Mouse (Mus musculus): ENCODE measurements around the gene Rmi1.
"Not testable (repeated sequence)": the region's sequence is repeated elsewhere in the genome, so short reads cannot be mapped to it uniquely, and the experiment has no call there.

Rmi1 gene

GRCm38 (mm10) chr13:58402003-58402743 lies at the start of gene Rmi1:
TSS of gene Rmi1 (plus strand) at chr13:58402248.
- peak; percentile 94 for ATAC-seq (ENCODE audit: low TSS enrichment)

DNA sequence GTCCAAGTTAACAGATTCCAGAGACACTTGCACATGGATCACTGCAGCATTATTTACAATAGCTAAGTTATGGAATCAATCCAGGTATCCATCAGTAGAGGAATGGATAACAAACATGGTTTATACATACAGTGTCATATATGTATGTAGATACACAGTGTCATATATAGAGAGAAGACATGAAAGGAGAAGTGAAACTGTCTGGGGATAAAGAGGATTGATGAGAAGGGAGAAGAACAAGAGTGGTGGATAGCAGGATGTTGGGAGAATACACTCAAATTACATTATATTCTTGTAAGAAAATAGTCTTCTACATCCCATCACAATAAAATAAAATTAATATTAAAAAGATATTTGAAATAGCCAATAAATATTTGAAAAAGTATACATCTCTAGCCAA lies 49.1 kb upstream of the Rmi1 start:
- ATAC-seq (ENCODE audit: low TSS enrichment), result no peak

GRCm38 (mm10) chr13:58358629-58359303 lies 43.3 kb upstream of the Rmi1 start, which contains the start of gene Kif27:
TSS of gene Kif27 (minus strand) at chr13:58359122.
- peak; percentile 98 for ATAC-seq (ENCODE audit: low TSS enrichment)

DNA sequence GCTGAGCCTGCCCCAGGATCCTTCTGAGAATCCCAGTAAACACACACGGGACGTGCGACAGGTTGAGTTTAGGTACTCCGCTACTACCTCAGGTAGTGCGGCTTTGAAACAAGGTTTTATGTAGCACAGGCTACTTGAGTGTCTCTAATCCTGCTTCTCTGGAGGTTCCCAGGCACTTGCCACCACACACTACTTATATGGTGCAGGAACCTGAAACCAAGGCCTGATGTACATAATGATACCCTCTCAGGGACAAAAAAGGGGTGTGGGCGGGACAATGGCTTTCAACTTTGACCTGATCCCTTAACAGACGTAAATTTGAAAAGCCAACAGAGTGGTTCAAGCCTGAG lies 42.8 kb upstream of the Rmi1 start:
- ATAC-seq (ENCODE audit: low TSS enrichment), result peak; percentile 76; the same call in 1 of the 2 replicates

DNA sequence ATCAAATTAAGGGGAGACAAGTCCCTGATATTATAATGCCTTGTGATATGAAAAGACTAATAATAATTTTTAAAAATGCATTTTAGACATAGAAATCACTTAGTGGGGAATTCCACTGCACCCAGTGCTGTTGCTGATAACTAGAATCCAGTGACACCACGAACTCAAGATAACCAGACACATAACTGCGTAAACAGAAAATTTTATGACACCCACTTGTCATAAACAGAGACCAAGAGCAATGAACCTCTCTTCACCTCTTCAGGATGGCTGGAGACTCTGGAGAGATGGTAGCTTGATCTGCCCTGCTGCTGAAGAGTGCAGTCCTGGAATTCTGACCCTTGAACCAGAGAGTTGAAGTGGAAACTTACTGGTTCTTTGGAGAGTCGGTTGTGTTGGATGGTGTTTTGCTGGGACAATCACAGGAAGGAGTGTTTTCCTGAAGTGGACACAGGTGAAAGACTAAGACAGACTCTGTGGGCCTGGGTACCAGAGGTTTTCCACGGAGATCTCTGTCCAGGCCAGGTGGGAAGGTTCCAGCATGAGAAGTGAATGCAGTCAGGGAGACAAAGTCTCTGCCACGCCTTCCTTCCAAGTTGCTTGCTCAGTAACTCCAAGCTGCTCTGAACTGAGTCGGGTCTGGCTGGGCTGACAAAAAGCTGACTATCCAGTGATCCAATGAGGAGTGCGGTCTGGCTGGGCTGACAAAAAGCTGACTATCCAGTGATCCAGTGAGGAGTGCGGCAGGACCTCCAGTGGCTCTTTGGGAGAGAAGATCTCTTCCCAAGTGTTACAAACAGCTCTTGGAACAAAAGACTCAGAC lies 37.5 kb upstream of the Rmi1 start:
- no peak for ATAC-seq (ENCODE audit: low TSS enrichment)

DNA sequence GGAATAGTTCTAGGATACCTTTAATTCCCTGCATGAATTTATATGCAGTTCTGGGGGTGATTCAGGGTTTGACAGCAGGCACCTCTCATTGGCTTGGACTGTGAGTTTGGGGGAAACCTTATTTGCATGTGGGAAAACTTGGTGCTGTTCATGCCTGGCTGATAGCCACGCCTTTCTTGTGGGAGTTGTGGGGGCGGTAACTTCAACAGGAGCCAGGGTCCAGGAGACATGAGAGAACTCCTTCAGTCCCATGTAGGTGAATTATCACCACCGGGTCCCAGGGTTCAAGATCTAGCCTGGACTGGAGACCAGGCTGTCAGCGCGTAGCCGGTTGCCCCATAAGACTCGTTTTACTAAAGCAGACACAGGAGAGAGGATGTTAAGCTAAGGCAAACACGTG lies 36.9 kb upstream of the Rmi1 start:
- ATAC-seq (ENCODE audit: low TSS enrichment), result not testable (repeated sequence)

DNA sequence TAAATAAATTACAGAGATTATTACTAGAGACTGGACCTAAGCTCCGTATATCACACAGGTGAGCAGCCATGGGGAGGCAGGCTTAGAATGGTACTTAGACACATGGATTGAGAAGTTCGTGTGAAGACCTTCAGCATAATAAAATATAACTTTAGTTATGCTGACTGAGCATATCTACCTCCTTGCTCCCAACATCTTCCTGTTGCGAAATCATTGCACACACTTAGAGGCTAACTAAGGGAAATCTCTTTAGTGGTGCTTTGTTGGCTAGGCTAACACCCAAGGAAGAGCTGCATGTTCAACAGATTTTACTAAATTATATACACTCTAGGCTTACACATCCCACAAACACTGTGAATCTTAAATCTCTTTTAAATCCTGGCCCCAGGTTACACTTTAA lies 35.7 kb upstream of the Rmi1 start:
- ATAC-seq (ENCODE audit: low TSS enrichment), result no peak

GRCm38 (mm10) chr13:58367641-58368040 lies 34.4 kb upstream of the Rmi1 start:
- ATAC-seq (ENCODE audit: low TSS enrichment), result no peak

- no peak for ATAC-seq (ENCODE audit: low TSS enrichment)
Measured at GRCm38 (mm10) chr13:58368835-58369234, 33.2 kb upstream of the Rmi1 start.

DNA sequence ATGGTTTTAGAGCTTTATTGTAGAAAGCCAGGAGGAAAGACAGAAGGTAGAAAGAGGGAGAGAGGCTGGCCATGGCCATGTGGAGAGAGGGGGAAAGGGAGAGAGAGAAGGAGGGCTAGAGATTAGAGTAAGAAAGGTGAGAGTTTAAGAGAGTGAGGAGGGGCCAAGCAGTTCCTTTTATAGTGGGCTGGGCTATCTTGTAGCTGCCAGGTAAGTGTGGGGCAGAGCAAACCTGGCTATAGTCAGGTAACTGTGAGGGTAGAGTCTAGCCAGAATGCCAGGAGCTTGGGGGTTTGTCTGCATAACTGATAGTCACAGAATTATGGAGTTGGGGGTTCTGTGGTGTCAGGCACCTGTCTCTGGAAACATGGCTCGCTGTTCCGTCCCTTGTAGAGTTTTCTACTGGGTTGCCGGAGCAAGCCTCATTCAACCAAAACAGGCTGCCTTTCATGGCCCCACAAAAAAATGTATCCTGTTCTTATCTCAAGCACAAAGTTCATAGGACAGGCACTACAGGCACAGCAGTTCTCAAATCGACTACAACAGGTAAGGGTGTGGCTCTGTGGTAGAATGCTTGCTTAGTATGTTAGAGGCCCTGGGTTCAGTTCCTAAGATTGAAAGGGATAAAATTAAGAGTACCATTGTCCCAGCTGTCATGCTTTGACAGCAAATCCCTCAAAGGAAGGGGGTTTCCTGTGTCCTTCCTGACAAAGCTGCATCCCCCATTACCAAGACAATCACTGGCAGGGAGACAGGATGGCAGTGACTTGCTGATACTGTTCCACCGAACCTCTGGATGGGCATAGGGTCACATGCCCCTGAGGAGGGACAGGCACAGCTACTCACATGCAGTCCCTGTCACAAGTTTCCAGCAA lies 29.5 kb upstream of the Rmi1 start:
- no peak for ATAC-seq (ENCODE audit: low TSS enrichment)

- ATAC-seq (ENCODE audit: low TSS enrichment), result no peak
Measured at GRCm38 (mm10) chr13:58373153-58373470, 28.9 kb upstream of the Rmi1 start.

DNA sequence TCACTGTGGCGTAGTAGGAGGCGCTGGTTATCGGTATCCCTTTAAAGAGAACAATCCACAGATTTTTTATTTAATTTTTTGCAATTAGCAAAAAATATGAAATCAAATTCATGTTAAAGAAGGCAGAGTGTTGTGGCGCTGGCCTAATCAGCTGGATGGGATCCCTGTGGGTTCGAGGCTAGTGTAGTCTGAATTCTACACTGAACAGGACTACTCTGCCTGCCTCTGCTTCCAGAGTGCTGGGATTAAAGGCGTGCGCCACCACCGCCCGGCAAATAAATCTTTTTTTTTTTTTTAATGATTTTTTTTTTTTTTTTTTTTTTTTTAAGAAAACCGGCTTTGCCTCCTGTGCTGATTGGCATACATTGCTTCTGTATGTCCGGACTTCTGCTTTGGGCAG lies 17.7 kb upstream of the Rmi1 start:
- no peak for ATAC-seq (ENCODE audit: low TSS enrichment)

- ATAC-seq (ENCODE audit: low TSS enrichment), result peak; percentile 74
Measured at GRCm38 (mm10) chr13:58384779-58385546, 17.1 kb upstream of the Rmi1 start, which contains the start of gene 2210016F16Rik. TSS of gene 2210016F16Rik (minus strand) at chr13:58385225.

- no peak for ATAC-seq (ENCODE audit: low TSS enrichment)
Measured at GRCm38 (mm10) chr13:58385547-58385920, 16.5 kb upstream of the Rmi1 start.

GRCm38 (mm10) chr13:58387948-58388347 lies 14.1 kb upstream of the Rmi1 start:
- peak; percentile 83 for ATAC-seq (ENCODE audit: low TSS enrichment)

- no peak for ATAC-seq (ENCODE audit: low TSS enrichment)
Measured at GRCm38 (mm10) chr13:58388379-58388778, 13.7 kb upstream of the Rmi1 start.

DNA sequence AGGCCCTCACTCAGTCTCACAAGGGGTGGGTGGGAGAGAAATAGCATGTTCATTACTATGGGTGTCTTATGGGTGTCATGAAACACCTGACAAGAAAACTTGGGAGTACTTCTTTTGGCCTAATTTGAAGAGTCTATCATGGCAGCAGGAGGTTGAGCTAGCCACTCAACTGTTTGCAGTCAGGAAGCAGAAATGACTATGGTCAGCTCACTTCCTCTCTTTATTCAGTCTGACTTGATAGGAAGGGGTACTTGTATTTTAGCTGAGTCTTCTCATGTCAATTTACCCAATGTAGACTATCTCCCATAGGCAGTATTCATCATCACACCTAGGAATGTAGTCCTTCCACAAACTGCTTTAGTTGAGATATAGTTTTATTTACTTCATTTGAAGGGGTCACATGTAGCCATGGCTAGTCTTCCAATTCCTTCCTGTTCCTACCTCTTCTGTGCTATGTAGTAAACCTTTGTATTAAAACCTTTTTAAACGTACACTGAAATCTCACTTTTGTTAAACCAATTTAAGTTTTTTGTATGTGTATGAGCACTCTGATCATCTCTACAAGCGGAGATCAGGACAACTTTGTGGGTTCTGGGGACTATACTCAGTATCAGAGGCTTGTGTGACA lies 12.6 kb upstream of the Rmi1 start:
- ATAC-seq (ENCODE audit: low TSS enrichment), result no peak

DNA sequence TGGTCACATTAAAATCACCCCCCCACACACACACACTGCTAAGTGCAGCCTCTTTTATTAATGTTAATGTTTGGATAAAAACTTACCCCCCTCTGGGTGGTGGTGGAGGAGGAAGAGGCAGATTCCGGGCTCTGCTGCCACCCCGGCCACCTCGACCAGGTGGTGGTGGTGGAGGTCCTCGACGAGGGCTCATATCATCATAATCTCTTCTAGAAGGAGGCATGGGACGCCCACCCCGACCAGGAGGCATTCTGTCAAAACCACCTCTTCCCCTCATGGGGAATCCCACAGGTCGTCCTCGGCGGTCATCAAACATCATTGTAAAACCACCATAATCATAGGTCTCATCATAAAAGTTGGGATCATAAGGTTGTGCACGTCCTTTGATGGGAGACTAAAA lies 7.7 kb upstream of the Rmi1 start:
- not testable (repeated sequence) for ATAC-seq (ENCODE audit: low TSS enrichment)

DNA sequence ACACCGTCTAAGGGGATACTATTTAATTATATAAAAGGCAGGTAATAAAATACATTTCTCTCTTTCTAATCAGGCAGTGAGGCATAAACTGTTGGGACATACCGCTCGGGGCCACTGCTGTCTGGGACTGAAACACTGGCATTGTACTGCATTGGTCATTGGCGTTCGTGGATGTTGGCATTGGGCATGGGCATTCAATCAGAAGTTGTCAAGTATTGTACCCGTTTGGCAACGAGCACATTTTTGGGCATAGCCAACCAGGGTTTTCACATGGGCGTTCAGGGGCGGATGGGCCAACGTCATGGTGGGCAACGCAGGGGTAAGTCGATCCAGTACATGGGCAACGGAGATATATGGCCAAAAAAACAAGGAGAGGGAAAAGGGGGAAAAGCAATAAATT lies 4.4 kb upstream of the Rmi1 start:
- no peak for ATAC-seq (ENCODE audit: low TSS enrichment)

- ATAC-seq (ENCODE audit: low TSS enrichment), result no peak
Measured at GRCm38 (mm10) chr13:58400576-58400975, 1.5 kb upstream of the Rmi1 start.

Measured in frontal cortex, adult (tissue).